Mouse (Mus musculus): ENCODE results near the gene Dtymk.
"Not testable (repeated sequence)": the region's sequence is repeated elsewhere in the genome, so short reads cannot be mapped to it uniquely, and the experiment has no call there.

Dtymk gene

GRCm38 (mm10) chr1:93801741-93802238 lies at the start of gene Dtymk:
Dtymk (minus strand) TSS chr1:93801934.
- DNase-seq, result peak; percentile 91

GRCm38 (mm10) chr1:93845766-93846366 lies 44.1 kb upstream of the Dtymk start:
- not testable (repeated sequence) for DNase-seq

GRCm38 (mm10) chr1:93838569-93838968 lies 36.8 kb upstream of the Dtymk start:
- not testable (repeated sequence) for DNase-seq

GRCm38 (mm10) chr1:93837335-93837734 lies 35.6 kb upstream of the Dtymk start:
- no peak for DNase-seq

- DNase-seq, result no peak
These were observed 34.8 kb upstream of the Dtymk start for GRCm38 (mm10) chr1:93836532-93836913.

- DNase-seq, result no peak
These were observed 34.3 kb upstream of the Dtymk start for GRCm38 (mm10) chr1:93835876-93836531.

GRCm38 (mm10) chr1:93835211-93835610 lies 33.5 kb upstream of the Dtymk start:
- DNase-seq, result peak; percentile 5

- no peak for DNase-seq
These were observed 33.0 kb upstream of the Dtymk start for GRCm38 (mm10) chr1:93834671-93835150.

- DNase-seq, result peak; percentile 1
These were observed 31.1 kb upstream of the Dtymk start for GRCm38 (mm10) chr1:93832754-93833360.

- DNase-seq, result no peak
These were observed 24.8 kb upstream of the Dtymk start for GRCm38 (mm10) chr1:93826540-93826835.

GRCm38 (mm10) chr1:93825771-93826539 lies 24.2 kb upstream of the Dtymk start:
- DNase-seq, result peak; percentile 50

GRCm38 (mm10) chr1:93825105-93825674 lies 23.5 kb upstream of the Dtymk start:
- peak; percentile 96 for DNase-seq

GRCm38 (mm10) chr1:93824609-93825008 lies 22.9 kb upstream of the Dtymk start, which contains the start of gene D2hgdh:
D2hgdh (plus strand) TSS chr1:93824909.
- DNase-seq, result no peak

GRCm38 (mm10) chr1:93823796-93824495 lies 22.2 kb upstream of the Dtymk start:
- DNase-seq, result peak; percentile 11

GRCm38 (mm10) chr1:93818722-93819121 lies 17.0 kb upstream of the Dtymk start:
- no peak for DNase-seq

- DNase-seq, result no peak
These were observed 16.2 kb upstream of the Dtymk start for GRCm38 (mm10) chr1:93817823-93818532.

GRCm38 (mm10) chr1:93811495-93812039 lies 9.8 kb upstream of the Dtymk start:
- no peak for DNase-seq

- no peak for DNase-seq
These were observed 8.3 kb upstream of the Dtymk start for GRCm38 (mm10) chr1:93810011-93810410.

- DNase-seq, result no peak
These were observed 7.1 kb upstream of the Dtymk start for GRCm38 (mm10) chr1:93808871-93809270.

- no peak for DNase-seq
These were observed 3.7 kb upstream of the Dtymk start for GRCm38 (mm10) chr1:93805221-93805951.

GRCm38 (mm10) chr1:93804818-93805217 lies 3.1 kb upstream of the Dtymk start:
- DNase-seq, result no peak
